Mouse (Mus musculus): ENCODE results near the gene Pxdc1.

The Pxdc1 gene

GRCm38 (mm10) chr13:34596797-34597196 is 56.5 kb downstream of the Pxdc1 start:
- DNase-seq (ENCODE audit: low read depth, low spot score), result no peak
